Mouse (Mus musculus) CD4-positive helper T cell, adult 2 months (primary cell): ENCODE results near the gene Shld2.
A peak's percentile ranks its signal among the peaks of the same experiment; 100 is the strongest.
"Not testable (repeated sequence)": the region's sequence is repeated elsewhere in the genome, so short reads cannot be mapped to it uniquely, and the experiment has no call there.

ENCODE experiments used
- DNase-seq: peaks from one replicate; pipeline ENCODE4 v3.0.0-alpha.2; 2012; ENCODE audit warnings: low read depth, missing footprints, low spot score

Gene Shld2

DNA sequence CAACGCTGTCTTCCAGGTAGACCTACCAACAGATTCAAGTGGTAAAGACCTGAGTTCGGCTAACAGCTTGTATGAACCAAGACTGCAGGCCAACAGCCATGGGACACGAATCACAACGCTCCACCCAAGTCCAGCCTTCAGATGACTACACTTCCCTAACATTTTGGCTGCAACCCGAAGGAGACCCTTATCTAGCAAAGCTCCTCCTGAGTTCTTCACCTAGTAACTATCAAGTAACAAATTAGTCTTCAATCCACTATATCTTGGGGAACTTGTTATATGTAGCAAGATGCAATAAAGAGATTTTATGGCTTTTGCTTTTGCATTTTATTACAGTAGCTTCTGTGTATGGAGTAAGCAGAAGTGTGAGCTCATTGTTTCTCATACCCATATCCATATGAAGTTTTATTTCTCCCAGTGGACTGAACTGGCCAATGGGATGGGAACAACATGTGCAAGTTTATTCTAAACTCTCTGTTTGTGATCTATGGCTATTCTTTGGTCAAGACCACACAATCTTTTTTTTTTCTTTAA lies 28.5 kb downstream of the Shld2 start:
- DNase-seq = no peak

DNA sequence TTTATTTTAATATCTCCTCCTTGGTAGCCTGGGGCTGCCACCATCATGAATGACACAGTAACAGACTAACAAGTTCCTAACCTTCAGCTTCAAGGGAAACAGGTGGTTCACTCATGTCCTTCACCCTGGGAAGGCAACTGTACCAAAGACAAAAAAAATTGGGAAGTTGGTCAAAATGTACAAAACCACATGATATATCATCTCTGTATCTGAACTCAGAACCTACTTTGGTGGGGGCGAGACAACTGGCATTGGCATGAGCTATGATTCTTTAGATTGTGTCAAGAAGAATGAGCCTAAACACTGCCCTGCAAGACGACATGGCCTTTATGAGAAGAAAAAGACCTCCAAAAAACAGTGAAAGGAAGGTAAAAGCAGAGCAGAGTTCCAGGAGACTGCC lies 29.5 kb downstream of the Shld2 start:
- no peak for DNase-seq

GRCm38 (mm10) chr14:34279726-34280125 lies 30.6 kb downstream of the Shld2 start:
- DNase-seq = no peak

DNA sequence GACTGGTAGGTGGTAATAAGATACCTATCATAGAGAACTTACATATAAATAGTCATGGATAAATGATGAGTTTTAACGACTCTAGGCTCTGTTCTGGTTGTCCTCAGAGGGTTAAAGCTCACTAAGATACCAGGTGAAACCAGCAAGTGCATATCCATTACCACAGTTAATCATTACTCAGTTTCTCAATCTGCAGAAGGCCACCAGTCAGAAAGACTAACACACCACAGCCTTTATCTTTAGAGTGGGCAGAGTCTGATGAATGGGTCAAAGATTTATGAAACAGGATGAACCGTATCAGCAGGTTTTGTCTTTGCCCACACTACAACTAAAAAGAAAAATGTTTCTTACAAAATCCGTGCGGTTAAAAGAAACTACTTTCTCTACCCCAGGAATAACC lies 35.1 kb downstream of the Shld2 start:
- DNase-seq = no peak

GRCm38 (mm10) chr14:34274141-34274540 lies 36.2 kb downstream of the Shld2 start:
- no peak for DNase-seq

DNA sequence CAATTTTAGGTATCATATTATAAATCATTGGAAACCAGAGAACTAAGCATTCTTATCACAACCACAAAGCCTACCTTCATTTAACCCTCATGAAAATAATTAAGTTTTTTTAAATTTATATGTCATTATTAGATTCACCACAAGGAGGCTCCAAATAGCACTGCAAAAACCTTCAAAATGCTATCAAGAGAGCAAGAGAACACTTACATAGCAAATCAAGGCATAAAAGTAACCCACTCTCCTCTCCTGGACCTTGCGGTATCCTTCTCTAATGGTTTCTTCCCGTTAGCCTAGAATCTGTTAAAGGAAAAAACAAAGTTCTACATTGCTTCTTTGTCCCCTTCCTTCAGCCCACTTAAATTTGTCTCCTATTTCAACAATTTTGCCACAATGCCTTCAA lies 37.0 kb downstream of the Shld2 start:
- DNase-seq = peak; percentile 36

DNA sequence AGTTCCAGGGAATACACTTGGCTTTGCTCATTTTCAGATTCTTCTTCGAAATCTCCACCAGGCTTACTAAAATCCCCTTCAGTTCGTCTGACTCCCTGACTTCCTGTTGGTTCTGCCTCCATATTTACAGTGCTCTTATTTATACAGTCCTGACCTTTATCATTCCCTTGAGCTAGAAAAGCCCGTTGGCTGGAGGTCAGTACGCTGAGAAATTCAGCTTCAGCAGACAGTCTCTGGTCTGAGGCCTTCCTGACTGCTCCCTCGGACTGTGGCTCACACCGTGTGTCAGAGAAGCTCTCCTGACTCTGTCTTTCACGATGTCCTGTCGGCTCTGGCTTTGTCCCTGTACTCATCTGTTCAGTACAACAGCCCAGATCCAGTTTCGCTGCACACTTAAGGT lies 42.2 kb downstream of the Shld2 start:
- no peak for DNase-seq

- DNase-seq = not testable (repeated sequence)
These were observed 51.8 kb downstream of the Shld2 start for GRCm38 (mm10) chr14:34258525-34258924.

- no peak for DNase-seq
These were observed 57.0 kb downstream of the Shld2 start for GRCm38 (mm10) chr14:34253261-34253660.

- no peak for DNase-seq
These were observed 57.7 kb downstream of the Shld2 start for GRCm38 (mm10) chr14:34252470-34253145.

- DNase-seq = no peak
These were observed 69.6 kb downstream of the Shld2 start for GRCm38 (mm10) chr14:34240676-34241075.

- DNase-seq = no peak
These were observed 70.0 kb downstream of the Shld2 start for GRCm38 (mm10) chr14:34240263-34240662.

DNA sequence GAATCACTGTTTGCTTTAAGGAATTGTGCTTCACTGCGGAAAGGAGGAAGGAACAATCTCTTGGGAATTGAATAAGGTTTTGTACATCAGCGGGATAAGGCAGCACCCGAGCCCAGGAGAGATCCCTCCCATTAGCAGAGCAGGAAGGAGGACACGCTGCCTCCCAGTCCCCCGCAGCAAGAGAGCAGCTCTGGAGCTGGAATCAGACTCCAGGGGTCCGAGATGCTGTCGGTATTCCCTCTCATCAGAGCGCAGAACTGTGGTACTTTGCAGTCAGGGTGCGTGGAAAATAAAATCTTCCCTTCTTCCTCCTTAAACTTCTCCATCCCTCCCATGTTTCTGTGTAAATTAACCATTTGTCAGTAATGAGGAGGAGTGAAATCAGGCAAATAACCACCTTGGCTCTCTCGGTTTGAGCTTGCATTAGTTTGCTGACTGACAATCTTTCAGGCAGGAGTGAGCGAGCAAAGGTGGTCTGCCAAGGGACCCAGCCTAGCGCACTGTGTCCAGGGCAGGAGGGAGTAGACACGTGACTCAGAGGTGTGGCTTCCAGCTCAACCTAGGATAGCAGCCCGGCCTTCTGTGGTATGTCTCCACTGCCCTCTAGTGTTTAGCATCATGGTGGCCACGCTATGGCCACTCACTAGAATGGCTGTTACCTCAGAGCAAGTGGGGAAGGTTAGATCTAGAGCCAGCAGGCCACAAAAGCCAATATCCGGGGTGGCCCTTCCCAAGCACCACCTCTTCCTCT lies 75.5 kb downstream of the Shld2 start:
- DNase-seq = peak; percentile 7

DNA sequence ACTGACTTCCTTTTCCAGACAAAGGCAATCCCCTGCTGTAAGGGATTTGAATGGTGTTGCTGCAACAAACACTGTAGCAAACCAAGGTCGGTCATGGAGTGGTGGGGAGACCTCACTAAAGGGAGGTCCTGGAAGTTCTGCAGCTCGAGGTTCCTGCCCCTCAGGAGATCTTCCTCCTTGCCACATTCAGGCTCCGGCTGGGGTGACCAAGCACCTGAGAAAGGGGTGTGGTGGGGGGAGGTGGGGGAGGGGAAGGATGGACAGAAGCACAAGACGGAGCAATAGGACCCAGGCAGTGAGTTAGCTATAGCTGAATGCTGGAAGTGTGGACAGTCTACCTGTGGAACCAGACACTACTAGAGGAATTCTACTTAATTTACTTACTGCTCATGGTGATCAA lies 76.4 kb downstream of the Shld2 start:
- DNase-seq = no peak

- DNase-seq = no peak
These were observed 77.2 kb downstream of the Shld2 start for GRCm38 (mm10) chr14:34232866-34233680.

DNA sequence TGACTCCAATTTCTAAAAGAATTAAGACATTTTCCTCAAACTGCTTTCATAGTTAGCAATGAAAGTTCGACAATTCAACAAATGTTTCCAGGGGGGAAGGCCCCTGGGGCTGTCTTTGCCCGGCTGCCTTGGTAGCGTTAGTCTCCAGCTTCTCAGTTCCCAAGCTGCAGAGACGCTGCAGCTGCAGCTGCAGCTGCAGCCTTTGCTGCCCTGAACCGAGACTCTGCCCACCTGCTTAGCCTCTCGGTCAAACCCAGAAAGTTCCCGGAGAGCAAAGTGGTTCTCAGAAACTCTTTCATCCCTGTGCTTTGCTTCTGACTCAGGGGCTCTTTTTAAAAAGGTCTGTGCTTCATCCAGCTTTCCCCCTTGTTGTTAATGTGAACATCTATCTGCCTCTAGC lies 78.0 kb downstream of the Shld2 start:
- DNase-seq = no peak

- DNase-seq = no peak
These were observed 81.3 kb downstream of the Shld2 start for GRCm38 (mm10) chr14:34228830-34229506.

DNA sequence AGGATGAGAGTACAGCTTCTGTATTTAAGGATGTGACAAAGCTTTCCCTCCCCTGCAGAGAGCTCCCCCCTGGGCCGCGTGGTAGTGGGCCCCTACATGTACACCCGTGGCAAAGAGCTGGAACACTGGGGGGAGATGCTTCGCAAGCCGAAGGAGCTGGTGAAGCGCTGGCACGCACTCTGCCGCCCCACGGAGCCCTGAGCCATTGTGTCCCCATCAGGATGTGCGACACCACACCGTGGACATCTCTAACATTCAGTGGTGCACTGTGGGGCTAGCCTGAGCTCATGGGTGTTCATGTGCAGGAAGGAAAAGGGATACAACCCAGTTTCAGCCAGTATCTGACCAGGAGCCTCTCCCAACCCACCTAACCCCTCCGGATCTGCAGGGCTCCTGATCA lies 82.3 kb downstream of the Shld2 start:
- no peak for DNase-seq

- DNase-seq = no peak
These were observed 83.7 kb downstream of the Shld2 start for GRCm38 (mm10) chr14:34226566-34226965.

- no peak for DNase-seq
These were observed 84.3 kb downstream of the Shld2 start for GRCm38 (mm10) chr14:34225986-34226385.

- no peak for DNase-seq
These were observed 86.9 kb downstream of the Shld2 start for GRCm38 (mm10) chr14:34223362-34223898.
